ENCODE assay signal across 27 mouse cellular contexts in the genomic region with DNA sequence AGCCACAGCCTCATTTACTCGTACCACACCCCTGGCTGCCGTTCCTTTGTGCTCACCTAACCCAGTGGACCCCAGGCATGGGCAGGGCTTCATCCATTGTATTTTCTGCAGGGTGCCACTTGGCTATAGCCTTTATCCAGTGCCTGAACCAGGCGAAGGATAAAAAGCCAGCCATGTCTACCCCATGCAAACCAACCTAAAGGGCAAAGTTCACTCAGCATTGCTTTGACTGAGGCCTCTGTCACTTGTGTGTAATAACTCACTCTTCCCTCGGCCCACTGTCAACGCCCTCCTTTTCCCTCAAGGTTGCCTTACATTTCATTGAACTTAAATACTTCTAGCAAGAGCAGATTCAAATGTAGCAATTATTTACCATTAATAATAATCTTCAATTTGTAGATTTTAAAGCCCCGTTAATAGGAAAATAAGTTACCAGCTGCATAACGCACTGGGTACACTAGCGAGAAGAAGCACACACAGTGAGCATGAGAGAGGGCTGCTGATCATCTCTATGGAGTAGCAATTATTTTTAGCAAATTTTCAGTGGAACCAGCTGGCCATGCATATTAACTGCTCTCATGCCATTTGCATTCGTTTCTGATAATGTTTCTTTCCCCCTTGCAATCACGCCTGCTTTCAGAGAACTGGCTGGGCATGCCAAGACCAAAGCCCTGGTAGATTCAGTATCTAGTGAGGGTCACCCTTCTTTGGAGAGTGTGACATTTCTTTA. TPM values are rescaled to one million over a fixed set of nuclear protein-coding genes. Genes with fewer than 3 reads are reported as not detected.
A peak's percentile ranks its signal among the peaks of the same experiment; 100 is the strongest.
DNase-seq lines count a peak whose midpoint lies in the region; ATAC-seq and TF ChIP-seq lines count a peak whose summit lies in the region.
"Had no signal": no experiment of that assay in that cellular context is flagged by ENCODE, and none has a peak within 500 bp of the region (broad histone marks: within the 10 kb centered on the region; RNA-seq: fewer than 3 reads in every experiment).

No protein-coding gene starts in this region.

- no peaks in the 10 kb centered on the region for H3K36me3 ChIP-seq in intestine, embryonic 16.5 days (ENCODE audit: control insufficient read depth, insufficient read depth, low read length)
- no peaks in the 10 kb centered on the region for H3K36me3 ChIP-seq in intestine, embryonic 15.5 days
- no peaks in the 10 kb centered on the region for H3K36me3 ChIP-seq in forebrain, embryonic 16.5 days (ENCODE audit: control insufficient read depth, insufficient read depth)
- H3K36me3 ChIP-seq: embryonic facial prominence, embryonic 10.5 days; embryonic facial prominence, embryonic 15.5 days; heart, embryonic 15.5 days; hindbrain, embryonic 13.5 days; kidney, embryonic 15.5 days; liver, embryonic 12.5 days; midbrain, embryonic 12.5 days; stomach, embryonic 15.5 days had no signal

- H3K9me3 ChIP-seq in intestine, embryonic 16.5 days (ENCODE audit: control insufficient read depth, low read length) = no peaks in the 10 kb centered on the region
- H3K9me3 ChIP-seq in intestine, embryonic 15.5 days = no peaks in the 10 kb centered on the region
- H3K9me3 ChIP-seq in forebrain, embryonic 16.5 days (ENCODE audit: control insufficient read depth, low read length) = no peaks in the 10 kb centered on the region
- H3K9me3 ChIP-seq: embryonic facial prominence, embryonic 10.5 days; embryonic facial prominence, embryonic 15.5 days; heart, embryonic 15.5 days; hindbrain, embryonic 13.5 days; kidney, embryonic 15.5 days; liver, embryonic 12.5 days; megakaryocyte, embryonic 14.5 days; midbrain, embryonic 12.5 days; stomach, embryonic 15.5 days had no signal

- H3K9ac ChIP-seq in intestine, embryonic 16.5 days (ENCODE audit: low read depth, low read length) = no peak overlapping the region
- H3K9ac ChIP-seq in intestine, embryonic 15.5 days = no peak overlapping the region
- H3K9ac ChIP-seq in forebrain, embryonic 16.5 days (replicated peaks; ENCODE audit: low read depth, low read length) = no peak overlapping the region
- H3K9ac ChIP-seq: embryonic facial prominence, embryonic 15.5 days; heart, embryonic 15.5 days; hindbrain, embryonic 13.5 days; kidney, embryonic 15.5 days; liver, embryonic 12.5 days; liver, postnatal 0 days; midbrain, embryonic 12.5 days; stomach, embryonic 15.5 days had no signal

- no peaks in the 10 kb centered on the region for H3K27me3 ChIP-seq in intestine, embryonic 16.5 days (replicated peaks; ENCODE audit: control insufficient read depth, insufficient read depth, low read length)
- no peaks in the 10 kb centered on the region for H3K27me3 ChIP-seq in intestine, embryonic 15.5 days (replicated peaks)
- no peaks in the 10 kb centered on the region for H3K27me3 ChIP-seq in forebrain, embryonic 16.5 days (replicated peaks; ENCODE audit: control insufficient read depth, insufficient read depth, low read length)
- H3K27me3 ChIP-seq: embryonic facial prominence, embryonic 15.5 days; heart, embryonic 15.5 days; hindbrain, embryonic 13.5 days; kidney, embryonic 15.5 days; liver, embryonic 12.5 days; midbrain, embryonic 12.5 days; stomach, embryonic 15.5 days had no signal

- no peak overlapping the region for H3K4me2 ChIP-seq in intestine, embryonic 16.5 days (ENCODE audit: low read depth, low read length)
- no peak overlapping the region for H3K4me2 ChIP-seq in intestine, embryonic 15.5 days (replicated peaks)
- H3K4me2 ChIP-seq in forebrain, embryonic 16.5 days (ENCODE audit: low read length) = no peak overlapping the region
- H3K4me2 ChIP-seq: embryonic facial prominence, embryonic 15.5 days; heart, embryonic 15.5 days; hindbrain, embryonic 13.5 days; kidney, embryonic 15.5 days; liver, embryonic 12.5 days; midbrain, embryonic 12.5 days; stomach, embryonic 15.5 days had no signal

- TF ChIP-seq CTCF in brain, embryonic 14.5 days (IDR thresholded peaks at IDR 0.05; ENCODE audit: borderline replicate concordance, extremely low read depth, insufficient read depth, insufficient read length) = no peak

- no peak overlapping the region for H3K4me3 ChIP-seq in intestine, embryonic 16.5 days (ENCODE audit: low read length)
- H3K4me3 ChIP-seq in intestine, embryonic 15.5 days (replicated peaks) = no peak overlapping the region
- no peak overlapping the region for H3K4me3 ChIP-seq in forebrain, embryonic 16.5 days (replicated peaks; ENCODE audit: low read length)
- H3K4me3 ChIP-seq: embryonic facial prominence, embryonic 10.5 days; embryonic facial prominence, embryonic 15.5 days; gastrocnemius, adult 2 months; heart, embryonic 15.5 days; hindbrain, embryonic 13.5 days; kidney, embryonic 15.5 days; liver, embryonic 12.5 days; megakaryocyte, embryonic 14.5 days; midbrain, embryonic 12.5 days; myocyte; stomach, embryonic 15.5 days had no signal

- no peak overlapping the region for H3K27ac ChIP-seq in intestine, embryonic 16.5 days (ENCODE audit: low read length)
- no peak overlapping the region for H3K27ac ChIP-seq in intestine, embryonic 15.5 days
- H3K27ac ChIP-seq in forebrain, embryonic 16.5 days (ENCODE audit: low read length) = peak overlapping the region; percentile 73
- H3K27ac ChIP-seq: embryonic facial prominence, embryonic 10.5 days; embryonic facial prominence, embryonic 15.5 days; gastrocnemius, adult 2 months; heart, embryonic 15.5 days; hindbrain, embryonic 13.5 days; kidney, embryonic 15.5 days; liver, embryonic 12.5 days; midbrain, embryonic 12.5 days; stomach, embryonic 15.5 days had no signal

- no peak for TF ChIP-seq POLR2A in brain, embryonic 14.5 days (IDR thresholded peaks at IDR 0.05; ENCODE audit: borderline replicate concordance, extremely low read depth, insufficient read depth, insufficient read length, poor library complexity, severe bottlenecking)

- peak; percentile 57 for ATAC-seq in intestine, embryonic 16.5 days
- ATAC-seq in intestine, embryonic 15.5 days = no peak
- peak; percentile 61 for ATAC-seq in forebrain, embryonic 16.5 days
- ATAC-seq: CD4-positive, CD25-positive, alpha-beta regulatory T cell, adult 4 months; liver, embryonic 12.5 days; liver, postnatal 0 days had no signal

- H3K4me1 ChIP-seq in intestine, embryonic 16.5 days (ENCODE audit: control insufficient read depth, insufficient read depth, low read length) = peaks cover 10% of the 10 kb centered on the region; the same call in 1 of the 2 replicates
- H3K4me1 ChIP-seq in intestine, embryonic 15.5 days (replicated peaks) = 0 out of 2 replicates have a peak, but pooled peaks cover 2% of the 10 kb centered on the region
- peaks cover 37% of the 10 kb centered on the region for H3K4me1 ChIP-seq in forebrain, embryonic 16.5 days (replicated peaks; ENCODE audit: control insufficient read depth, insufficient read depth, low read length)

- WGBS in intestine, embryonic 16.5 days = 75% methylated on average over 10 of the region's 10 CpGs
- 70% methylated on average over 10 of the region's 10 CpGs for WGBS in intestine, embryonic 15.5 days
- WGBS in forebrain, embryonic 16.5 days = 54% methylated on average over 10 of the region's 10 CpGs

- peak; percentile 64 for DNase-seq in brain, embryonic 14.5 days (ENCODE audit: low read depth)
- DNase-seq in layer of hippocampus, adult 9-11 months = peak; percentile 72
- no peak for DNase-seq in thymus, postnatal 0 days (ENCODE audit: low spot score)
- DNase-seq in urinary bladder, postnatal 36 days (ENCODE audit: low spot score in 2 of 2) = no peak
- DNase-seq: cerebellum, adult 2 months; gastrocnemius, adult 2 months; kidney, adult 18-20 months; kidney, postnatal 25 days; liver, postnatal 0 days; lung, postnatal 36 days; right cerebral cortex, postnatal 14 days; thymus, postnatal 25 days had no signal

RNA-seq across cellular contexts. Expression of a gene that starts 13.9 kb away (rescaled TPM):
- polyA plus RNA-seq in intestine, embryonic 16.5 days (2015; fragmentation: Nextera tagmentation; extraction: Ambion mirVana) = 0.04 and 0.15 TPM in 2 replicates
- polyA plus RNA-seq in intestine, embryonic 15.5 days (2015; fragmentation: Nextera tagmentation; extraction: Ambion mirVana) = not detected in 2 replicates
- polyA plus RNA-seq in brain, embryonic 14.5 days (2012; rRNA removed) = 0.29 and 0.36 TPM in 2 replicates
- 0.21 and 0.48 TPM in 2 replicates for polyA plus RNA-seq in forebrain, embryonic 16.5 days (2015; fragmentation: Nextera tagmentation; extraction: Ambion mirVana)
- 0.22 and 0.23 TPM in 2 replicates for polyA plus RNA-seq in thymus, postnatal 0 days (2015; fragmentation: Nextera tagmentation; extraction: Ambion mirVana)
- polyA plus RNA-seq: embryonic facial prominence, embryonic 10.5 days; liver, embryonic 12.5 days; liver, postnatal 0 days; small intestine, adult 2 months had no signal

RNA-seq across cellular contexts. Expression of a gene that starts 40.9 kb away (rescaled TPM):
- 12.9 and 14.5 TPM in 2 replicates for polyA plus RNA-seq in intestine, embryonic 16.5 days (2015; fragmentation: Nextera tagmentation; extraction: Ambion mirVana)
- polyA plus RNA-seq in intestine, embryonic 15.5 days (2015; fragmentation: Nextera tagmentation; extraction: Ambion mirVana) = 12.5 and 13.5 TPM in 2 replicates
- polyA plus RNA-seq in brain, embryonic 14.5 days (2012; rRNA removed) = 30.3 and 43.3 TPM in 2 replicates
- polyA plus RNA-seq in forebrain, embryonic 16.5 days (2015; fragmentation: Nextera tagmentation; extraction: Ambion mirVana) = 15.3 and 19.9 TPM in 2 replicates
- 27.3 and 34.3 TPM in 2 replicates for polyA plus RNA-seq in thymus, postnatal 0 days (2015; fragmentation: Nextera tagmentation; extraction: Ambion mirVana)

Comparison
In these comparisons a context has a peak if more than half of its experiments do, and no peak if none do; other contexts are left out.
1. DNase-seq: peak in brain, embryonic 14.5 days (single experiment) and layer of hippocampus, adult 9-11 months (single experiment); none in thymus, postnatal 0 days (single experiment) and urinary bladder, postnatal 36 days (0 of 2).